Mouse (Mus musculus) cortical plate, adult 2 months (tissue): ENCODE data around the gene Galnt2.

Source experiments
- CTCF ChIP-seq: fragments of 200-500 bp; IDR thresholded peaks from 2 replicates; pipeline ENCODE4 v1.5.1; 2011; ENCODE audit warnings: mild to moderate bottlenecking, control low read depth, low read length; ENCODE audit not compliant: insufficient read depth; ENCODE audit errors: extremely low read depth
- POLR2A ChIP-seq: fragments of 200-500 bp; IDR thresholded peaks from 2 replicates; pipeline ENCODE4 v1.6.1; 2011; ENCODE audit warnings: mild to moderate bottlenecking, low read length, control low read depth; ENCODE audit not compliant: insufficient read depth; ENCODE audit errors: extremely low read depth

GRCm38 (mm10) chr8:124317191-124317682 lies 86.0 kb downstream of the Galnt2 start:
- TF ChIP-seq CTCF = no peak
- TF ChIP-seq POLR2A = no peak
